Comparison of ENCODE assay signal across 7 mouse cellular contexts in the genomic region with DNA sequence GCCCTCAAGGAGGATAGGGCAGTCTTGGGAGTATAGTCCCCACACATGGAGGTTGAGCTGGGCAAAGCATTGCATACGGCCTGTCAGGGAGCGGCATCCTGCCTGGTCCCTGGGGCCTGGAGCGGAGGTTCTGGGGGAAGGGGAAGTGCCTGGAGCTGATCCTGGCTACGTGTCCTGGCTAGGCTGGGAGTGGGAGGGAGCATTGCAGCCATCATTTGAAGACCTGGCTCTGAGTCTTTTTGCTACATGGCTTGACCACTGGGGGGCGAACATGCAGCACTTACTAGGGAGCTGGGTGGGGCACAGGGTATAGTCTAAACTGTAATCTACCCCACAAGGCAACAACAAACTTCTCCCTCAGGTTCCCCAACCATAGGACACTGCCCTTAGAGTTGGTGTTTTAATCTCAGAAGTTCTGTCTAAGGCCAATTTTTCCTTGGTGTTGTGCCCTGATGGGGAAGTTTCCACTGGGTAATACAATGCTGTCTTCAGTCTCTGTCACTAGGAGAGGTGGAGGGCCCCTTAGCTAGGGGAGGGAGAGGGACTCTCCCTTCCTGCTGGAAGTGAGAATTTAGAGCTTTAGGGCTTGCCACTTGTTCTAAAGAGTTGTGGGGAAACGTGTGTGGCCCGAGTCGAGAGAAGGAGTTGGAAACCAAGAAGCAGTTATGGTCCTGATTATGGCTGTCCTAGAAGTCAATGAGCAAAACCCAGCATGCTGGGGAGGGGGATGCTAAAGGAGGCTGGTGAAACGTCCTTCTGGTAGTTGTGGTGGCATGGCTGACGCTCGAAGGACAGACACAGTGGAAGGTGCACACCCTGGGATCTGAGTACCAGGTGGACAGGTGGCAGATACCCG. TPM values are rescaled to one million over a fixed set of nuclear protein-coding genes. Genes with fewer than 3 reads are reported as not detected.
DNase-seq lines count a peak whose midpoint lies in the region; ATAC-seq and TF ChIP-seq lines count a peak whose summit lies in the region.

No protein-coding gene starts in this region.

- peak; percentile 18 for ATAC-seq in Patski
- no peak for ATAC-seq in midbrain, embryonic 16.5 days

- no peak overlapping the region for H3K4me2 ChIP-seq in midbrain, embryonic 16.5 days (ENCODE audit: low read length)

- peak overlapping the region; percentile 40; the same call in 1 of the 2 replicates for H3K27ac ChIP-seq in midbrain, embryonic 16.5 days (ENCODE audit: low read length)

- intact Hi-C loops in left cerebral cortex, postnatal 4 days (cut with DNase I): no loop called here

- no peak for TF ChIP-seq CTCF in Patski (IDR thresholded peaks at IDR 0.05)

- H3K4me1 ChIP-seq in midbrain, embryonic 16.5 days (ENCODE audit: control insufficient read depth, insufficient read depth, low read length): peaks cover 16% of the 10 kb centered on the region

- no peaks in the 10 kb centered on the region for H3K9me3 ChIP-seq in midbrain, embryonic 16.5 days (replicated peaks; ENCODE audit: control insufficient read depth, low read length, poor library complexity, severe bottlenecking)

- 39% methylated on average over 12 of the region's 12 CpGs for WGBS in midbrain, embryonic 16.5 days

- no peak for DNase-seq in Patski (ENCODE audit: low read depth, low spot score)
- peak; percentile 62 for DNase-seq in c-Kit-positive CD71-positive TER-119-positive erythroid progenitor cells, embryonic 14.5 days (ENCODE audit: low spot score)
- peak; percentile 86 for DNase-seq in gastrocnemius, postnatal 10 days
- DNase-seq in induced T-regulatory cell, adult 2 months (ENCODE audit: low read depth): peak; percentile 90
- DNase-seq in left cerebral cortex, postnatal 4 days: peak; percentile 84
- DNase-seq in spleen, postnatal 14 days (ENCODE audit: low spot score in 2 of 2): peak; percentile 62 to 76

- H3K4me3 ChIP-seq in midbrain, embryonic 16.5 days (ENCODE audit: low read depth, low read length): no peak overlapping the region

- CTCF ChIA-PET in Patski (lab: Charles Lee): interaction anchor here (0.8 to 3.7 kb wide), 16 partner anchors 9 to 116 kb away, joined by 3 to 35 read pairs (median 5); no protein-coding TSS in a partner anchor

- H3K27me3 ChIP-seq in Patski: no peaks in the 10 kb centered on the region
- peaks cover 13% of the 10 kb centered on the region for H3K27me3 ChIP-seq in midbrain, embryonic 16.5 days (ENCODE audit: control insufficient read depth, insufficient read depth, low read depth, low read length)

- no peak overlapping the region for H3K9ac ChIP-seq in midbrain, embryonic 16.5 days (ENCODE audit: low read depth, low read length)

- in situ Hi-C loops in Patski (cut with MboI; ENCODE audit: low pct_unique_long_range_greater_than_20kb): loop anchor here (5.0 kb wide), 1 partner anchor 84 kb away; no protein-coding TSS in a partner anchor

- POLR2A ChIA-PET in Patski (lab: Charles Lee): interaction anchor here (0.7 to 4.6 kb wide), 8 partner anchors 9 to 116 kb away, joined by 3 to 19 read pairs (median 5); no protein-coding TSS in a partner anchor

- no peaks in the 10 kb centered on the region for H3K36me3 ChIP-seq in midbrain, embryonic 16.5 days (ENCODE audit: control insufficient read depth, insufficient read depth, low read length)

RNA-seq across cellular contexts. Expression of a gene that starts 3.9 kb away (rescaled TPM):
- polyA plus RNA-seq in Patski (2021): 57.7 TPM
- 100 to 1,000 TPM; 235 to 267 TPM for total RNA-seq in gastrocnemius, postnatal 10 days (2021)
- 10 to 100 TPM; 14.0 to 18.5 TPM for total RNA-seq in left cerebral cortex, postnatal 4 days (2021)
- polyA plus RNA-seq in midbrain, embryonic 16.5 days (2015; fragmentation: Nextera tagmentation; extraction: Ambion mirVana): 2.7 and 3.2 TPM in 2 replicates

RNA-seq across cellular contexts. Expression of a gene that starts 26.2 kb away (rescaled TPM):
- 419 TPM for polyA plus RNA-seq in Patski (2021)
- total RNA-seq in gastrocnemius, postnatal 10 days (2021): 100 to 1,000 TPM; 640 to 671 TPM
- total RNA-seq in left cerebral cortex, postnatal 4 days (2021): 100 to 1,000 TPM; 385 to 398 TPM
- polyA plus RNA-seq in midbrain, embryonic 16.5 days (2015; fragmentation: Nextera tagmentation; extraction: Ambion mirVana): 283 and 293 TPM in 2 replicates

RNA-seq across cellular contexts. Expression of a gene that starts 39.4 kb away (rescaled TPM):
- 24.6 TPM for polyA plus RNA-seq in Patski (2021)
- 10 to 100 TPM in 1 of 2 experiments, 1 to 10 TPM in 1; 9.1 to 11.2 TPM for total RNA-seq in gastrocnemius, postnatal 10 days (2021)
- 10 to 100 TPM; 17.5 to 20.0 TPM for total RNA-seq in left cerebral cortex, postnatal 4 days (2021)
- polyA plus RNA-seq in midbrain, embryonic 16.5 days (2015; fragmentation: Nextera tagmentation; extraction: Ambion mirVana): 25.6 and 26.2 TPM in 2 replicates

RNA-seq across cellular contexts. Expression of a gene that starts 51.3 kb away (rescaled TPM):
- 141 TPM for polyA plus RNA-seq in Patski (2021)
- total RNA-seq in gastrocnemius, postnatal 10 days (2021): 10 to 100 TPM; 37.7 to 49.7 TPM
- total RNA-seq in left cerebral cortex, postnatal 4 days (2021): 10 to 100 TPM; 75.4 to 79.6 TPM
- 108 and 121 TPM in 2 replicates for polyA plus RNA-seq in midbrain, embryonic 16.5 days (2015; fragmentation: Nextera tagmentation; extraction: Ambion mirVana)

Comparison
In these comparisons a context has a peak if more than half of its experiments do, and no peak if none do; other contexts are left out.
1. RNA of a gene that starts 3.9 kb away (total RNA-seq): 235 to 267 TPM in gastrocnemius, postnatal 10 days; 14.0 to 18.5 TPM in left cerebral cortex, postnatal 4 days; every median in the first group is over 10 times any median in the second.